Mouse (Mus musculus): Measurements from ENCODE around the gene Eid2. TPM values are rescaled to one million over a fixed set of nuclear protein-coding genes. Genes with fewer than 3 reads are reported as not detected.

Gene Eid2
- polyA plus RNA-seq, 1 experiment, result 5.2 TPM

DNA sequence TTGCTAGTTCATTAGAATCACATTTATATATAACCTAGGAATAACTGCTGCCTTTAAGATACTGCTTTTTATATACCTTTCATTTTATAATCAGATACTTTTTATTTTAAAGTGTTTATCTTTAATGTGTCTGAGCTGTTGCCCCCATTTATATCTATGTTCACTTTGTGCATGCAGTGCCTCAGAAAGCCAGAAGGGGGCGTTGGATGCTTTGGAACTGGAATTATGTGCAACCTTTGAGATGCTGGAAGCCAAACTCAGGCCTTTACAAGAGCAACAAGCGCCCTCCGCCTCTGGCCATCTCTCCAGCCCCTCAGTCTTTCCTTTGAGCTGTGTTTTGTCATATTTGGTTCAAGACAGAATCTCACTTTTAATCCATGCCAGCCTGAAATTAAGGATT lies 4.1 kb downstream of the Eid2 start:
- Histone ChIP-seq H3K27ac (replicated peaks; ENCODE audit: low read depth, low read length) (no peak overlapping the region), H3K4me1 (ENCODE audit: control insufficient read depth, insufficient read depth, insufficient read length, low read length) (0 out of 2 replicates have a peak, but pooled peaks cover 2% of the 10 kb centered on the region), H3K4me3 (ENCODE audit: insufficient read depth, low read depth, low read length) (no peak overlapping the region)

DNA sequence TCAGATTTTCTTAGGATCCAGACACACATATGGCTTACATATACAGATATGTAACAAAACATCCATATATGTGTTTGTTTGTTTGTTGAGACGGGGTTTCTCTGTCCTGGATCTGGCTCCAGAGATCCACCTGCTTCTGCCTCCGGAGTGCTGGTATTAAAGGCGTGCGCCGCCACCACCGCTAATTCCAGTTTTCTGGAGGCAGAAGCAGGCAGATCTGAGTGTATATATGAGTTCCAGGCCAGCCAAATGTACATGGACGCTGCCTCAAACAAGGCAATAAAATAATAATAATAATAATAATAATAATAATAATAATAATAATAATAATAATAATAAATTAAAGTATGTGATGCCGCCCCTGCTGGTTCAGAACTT lies 9.5 kb downstream of the Eid2 start:
- Histone ChIP-seq H3K4me1 (ENCODE audit: control insufficient read depth, insufficient read depth, insufficient read length, low read length) (no peaks in the 10 kb centered on the region), H3K4me3 (ENCODE audit: insufficient read depth, low read depth, low read length) (no peak overlapping the region), H3K27ac (replicated peaks; ENCODE audit: low read depth, low read length) (no peak overlapping the region)

DNA sequence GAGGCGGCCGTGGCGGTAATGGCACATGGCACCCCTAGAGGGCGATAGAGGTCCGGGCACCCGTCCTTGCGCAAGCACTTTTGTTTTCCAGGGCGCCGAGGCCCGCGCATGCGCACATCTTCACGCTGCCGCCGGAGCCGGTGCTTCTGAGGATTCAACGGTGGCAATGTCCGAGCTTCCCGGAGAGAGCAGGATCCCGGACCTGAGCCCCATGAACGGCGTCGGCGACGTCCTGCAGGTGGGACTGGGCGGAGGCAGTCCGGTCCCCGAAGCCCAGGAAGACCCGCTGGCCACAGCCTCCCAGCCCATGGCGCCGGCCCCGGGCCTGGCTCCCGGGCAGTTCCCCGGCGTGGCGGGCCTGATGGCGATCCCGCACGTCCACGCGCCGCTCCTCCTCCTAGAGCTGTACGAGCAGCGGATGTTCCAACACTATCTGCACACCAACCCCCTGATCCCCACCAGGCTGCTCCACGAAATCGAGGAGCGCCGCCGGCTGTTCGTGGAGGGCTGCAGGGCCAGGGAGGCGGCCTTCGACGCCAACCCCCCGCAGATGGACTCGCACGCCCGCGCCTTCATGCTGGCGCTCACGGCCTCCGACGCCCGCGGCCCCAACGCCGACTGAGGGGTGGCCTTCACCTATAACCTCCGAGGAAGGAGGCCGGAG lies 10.1 kb downstream of the Eid2 start, which contains the start of gene Eid2b:
Gene Eid2b (plus strand): TSS at position 125 of the 664 bp plus-strand sequence.
- H3K4me3 ChIP-seq (ENCODE audit: insufficient read depth, low read depth, low read length), result peak within 1 kb of the TSS; percentile 67
- H3K4me1 ChIP-seq (ENCODE audit: control insufficient read depth, insufficient read depth, insufficient read length, low read length), result no peaks in the 10 kb centered on the region
- no peak within 1 kb of the TSS for H3K27ac ChIP-seq (replicated peaks; ENCODE audit: low read depth, low read length)

DNA sequence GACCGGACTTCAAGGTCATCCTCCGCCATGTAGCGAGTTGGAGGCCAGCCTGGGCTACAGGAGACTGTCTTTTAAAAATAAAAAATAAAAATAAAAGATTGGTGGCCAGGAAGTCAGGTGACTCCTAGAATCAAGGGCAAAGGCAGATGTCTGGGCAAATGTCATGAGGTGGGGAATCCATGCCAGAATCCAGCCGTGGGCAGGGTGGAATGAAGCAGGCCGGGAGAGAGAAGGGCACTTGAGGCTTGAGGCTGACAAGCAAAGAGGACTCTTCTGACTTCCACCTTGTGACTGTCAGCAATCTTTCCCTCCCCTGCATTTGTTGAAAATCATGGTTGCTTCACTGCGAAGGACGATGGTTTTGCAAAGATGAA lies 10.6 kb downstream of the Eid2 start:
- H3K4me1 ChIP-seq (ENCODE audit: control insufficient read depth, insufficient read depth, insufficient read length, low read length), result no peaks in the 10 kb centered on the region
- H3K4me3 ChIP-seq (ENCODE audit: insufficient read depth, low read depth, low read length), result peak overlapping the region; percentile 67
- no peak overlapping the region for H3K27ac ChIP-seq (replicated peaks; ENCODE audit: low read depth, low read length)

DNA sequence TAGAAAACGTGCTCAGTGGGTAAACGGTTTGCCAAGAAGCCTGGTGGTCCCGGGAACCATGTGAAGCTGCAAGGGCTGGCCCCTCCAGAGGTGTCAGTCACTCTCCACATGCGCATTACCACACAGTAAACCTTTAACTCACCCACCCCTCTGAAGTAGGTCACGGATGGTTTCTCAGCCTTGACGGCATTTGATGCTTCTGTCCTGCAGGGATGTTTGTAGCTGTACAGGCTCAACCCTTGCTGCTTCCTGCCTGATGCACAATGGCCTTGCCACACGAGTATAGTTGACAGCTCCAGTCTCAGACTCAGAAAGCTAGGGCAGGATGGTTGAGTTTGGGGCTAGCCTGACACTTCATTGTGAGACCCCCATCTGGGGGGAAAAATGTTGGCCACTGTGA lies 12.9 kb downstream of the Eid2 start:
- H3K27ac ChIP-seq (replicated peaks; ENCODE audit: low read depth, low read length), result no peak overlapping the region
- no peaks in the 10 kb centered on the region for H3K4me1 ChIP-seq (ENCODE audit: control insufficient read depth, insufficient read depth, insufficient read length, low read length)
- H3K4me3 ChIP-seq (ENCODE audit: insufficient read depth, low read depth, low read length), result no peak overlapping the region

DNA sequence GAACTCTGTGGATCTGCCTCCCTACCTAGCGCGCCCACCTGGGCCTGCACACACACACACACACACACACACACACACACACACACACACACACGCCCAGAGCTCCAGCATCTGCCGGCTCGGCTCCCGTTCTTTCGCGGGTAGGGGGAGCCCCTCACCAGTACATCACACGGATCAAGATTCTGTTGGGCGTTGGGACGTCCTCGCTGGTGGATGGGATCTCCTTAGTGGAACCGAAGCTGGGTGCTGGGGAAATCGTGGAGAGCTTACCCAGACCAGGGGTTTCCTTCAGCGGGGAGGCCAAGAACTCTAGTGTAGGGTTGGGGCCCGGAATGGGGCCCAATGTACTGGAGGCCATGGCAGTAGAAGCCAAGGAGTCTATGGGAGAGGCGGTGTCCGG lies 22.5 kb downstream of the Eid2 start:
- Histone ChIP-seq H3K4me1 (ENCODE audit: control insufficient read depth, insufficient read depth, insufficient read length, low read length) (no peaks in the 10 kb centered on the region), H3K4me3 (ENCODE audit: insufficient read depth, low read depth, low read length) (no peak overlapping the region)

DNA sequence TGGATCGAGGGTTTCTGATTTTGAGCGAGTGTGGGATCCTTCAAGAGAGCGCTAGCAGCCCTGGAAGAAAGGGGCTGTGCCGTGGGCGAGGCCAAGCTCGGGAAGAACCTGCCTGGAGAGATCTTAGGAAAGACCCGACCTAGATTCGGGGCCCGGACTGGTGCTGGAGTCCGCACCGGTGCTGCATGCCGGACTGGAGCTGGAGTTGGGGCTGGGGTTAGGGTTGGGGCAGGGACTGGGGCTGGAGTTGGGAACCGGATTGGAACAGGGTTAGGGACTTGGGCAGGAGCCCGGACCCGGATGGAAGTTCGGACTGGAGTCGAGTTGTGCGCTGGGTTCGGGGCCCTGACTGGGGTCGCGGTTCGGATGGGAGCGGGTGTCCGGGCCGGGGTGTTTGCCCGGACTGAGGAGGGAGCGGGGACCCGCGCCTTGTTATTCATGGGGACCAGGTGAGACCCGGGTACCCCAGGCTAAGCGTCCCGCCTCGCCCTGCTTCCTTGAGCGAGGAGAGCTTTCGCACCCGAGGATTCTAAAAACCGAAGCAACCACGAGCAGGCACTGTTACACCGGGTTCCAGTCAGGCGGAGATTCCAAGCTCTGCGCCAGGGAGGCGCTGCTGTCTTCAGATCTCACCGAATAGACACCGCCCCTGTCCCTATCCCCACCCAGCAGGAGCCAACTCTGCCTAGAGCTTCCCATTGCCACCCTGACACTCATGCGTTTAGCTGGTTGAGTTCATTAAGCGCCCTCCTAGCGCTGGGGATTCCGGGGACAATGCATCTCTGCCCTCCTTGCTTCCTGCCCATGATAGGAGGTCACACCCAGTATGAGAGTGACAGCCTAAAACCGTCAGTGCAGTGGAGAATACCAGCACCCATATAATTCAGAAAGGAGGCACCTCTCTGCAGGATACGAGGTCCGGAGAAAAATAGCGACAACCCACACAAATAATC lies 23.2 kb downstream of the Eid2 start, which contains the start of gene Selenov:
Gene Selenov (minus strand): TSS at position 549 of the 953 bp plus-strand sequence.
- H3K4me3 ChIP-seq (ENCODE audit: insufficient read depth, low read depth, low read length), result 0 out of 2 replicates have a peak within 1 kb of the TSS, but pooled peaks have one; percentile 8
- H3K4me1 ChIP-seq (ENCODE audit: control insufficient read depth, insufficient read depth, insufficient read length, low read length), result no peaks in the 10 kb centered on the region

More for the DNA sequence above, 22.5 kb downstream of the Eid2 start:
- H3K27ac ChIP-seq (replicated peaks; ENCODE audit: low read depth, low read length), result no peak overlapping the region

DNA sequence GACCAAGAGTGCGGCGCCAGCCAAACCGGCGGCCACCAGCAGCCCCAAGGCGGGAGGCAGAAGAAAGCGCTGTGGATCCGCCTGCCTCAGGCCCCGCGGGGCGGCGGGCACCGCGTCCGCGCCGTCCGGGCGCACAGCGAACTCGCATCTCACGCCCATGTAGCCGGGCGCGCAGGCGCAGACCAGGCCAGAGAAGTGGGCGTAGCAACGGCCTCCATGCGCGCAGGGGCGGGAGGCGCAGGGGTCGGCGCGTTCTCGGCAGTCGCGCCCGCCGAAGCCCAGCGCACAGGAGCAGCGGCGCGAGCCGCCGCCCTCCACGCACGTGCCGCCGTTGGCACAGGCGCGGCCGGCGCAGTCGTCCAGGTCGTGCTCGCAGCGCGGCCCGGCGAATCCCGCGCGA lies 26.8 kb downstream of the Eid2 start:
- no peaks in the 10 kb centered on the region for H3K4me1 ChIP-seq (ENCODE audit: control insufficient read depth, insufficient read depth, insufficient read length, low read length)
- H3K4me3 ChIP-seq (ENCODE audit: insufficient read depth, low read depth, low read length), result peak overlapping the region; percentile 40
- no peak overlapping the region for H3K27ac ChIP-seq (replicated peaks; ENCODE audit: low read depth, low read length)

More for the DNA sequence above, 23.2 kb downstream of the Eid2 start, which contains the start of gene Selenov:
- H3K27ac ChIP-seq (replicated peaks; ENCODE audit: low read depth, low read length), result no peak within 1 kb of the TSS

DNA sequence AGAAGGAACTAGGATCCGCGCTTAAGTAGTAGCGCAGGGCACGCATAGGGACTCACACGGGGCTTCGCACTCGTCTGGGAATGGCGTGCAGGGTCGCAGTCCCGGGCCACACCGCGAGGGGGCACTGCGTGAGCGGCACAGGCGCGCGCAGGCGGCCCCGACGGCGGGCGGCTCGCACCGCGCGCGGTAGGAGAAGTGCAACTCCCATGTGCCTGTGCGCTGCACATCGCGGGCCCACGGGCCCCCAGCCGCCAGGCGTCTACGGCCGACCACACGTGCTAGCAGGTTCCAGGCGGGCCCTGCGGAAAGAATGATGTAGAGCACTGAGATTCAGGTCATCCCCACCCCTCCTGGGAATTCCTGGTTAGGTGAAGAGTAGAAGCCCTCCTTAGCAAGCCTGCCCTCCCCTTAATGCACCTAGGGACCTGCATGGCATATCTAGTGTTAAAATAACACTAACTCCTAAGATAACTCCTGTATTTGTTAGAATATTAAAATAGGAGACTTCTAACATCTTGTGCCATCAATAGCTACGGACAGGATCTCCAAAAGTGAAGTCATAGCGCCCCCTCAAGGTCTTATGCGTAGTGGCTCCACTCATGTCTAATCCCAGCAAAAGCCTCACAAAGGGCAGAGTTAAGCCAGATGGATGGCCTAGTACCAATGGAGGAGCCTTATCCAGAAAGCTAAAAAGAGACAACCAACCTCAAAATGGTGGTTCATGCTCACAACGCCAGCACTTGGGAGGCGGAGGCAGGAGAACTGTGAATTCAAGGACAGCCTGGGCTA lies 31.4 kb downstream of the Eid2 start:
- Histone ChIP-seq H3K4me1 (ENCODE audit: control insufficient read depth, insufficient read depth, insufficient read length, low read length) (no peaks in the 10 kb centered on the region), H3K4me3 (ENCODE audit: insufficient read depth, low read depth, low read length) (no peak overlapping the region)

DNA sequence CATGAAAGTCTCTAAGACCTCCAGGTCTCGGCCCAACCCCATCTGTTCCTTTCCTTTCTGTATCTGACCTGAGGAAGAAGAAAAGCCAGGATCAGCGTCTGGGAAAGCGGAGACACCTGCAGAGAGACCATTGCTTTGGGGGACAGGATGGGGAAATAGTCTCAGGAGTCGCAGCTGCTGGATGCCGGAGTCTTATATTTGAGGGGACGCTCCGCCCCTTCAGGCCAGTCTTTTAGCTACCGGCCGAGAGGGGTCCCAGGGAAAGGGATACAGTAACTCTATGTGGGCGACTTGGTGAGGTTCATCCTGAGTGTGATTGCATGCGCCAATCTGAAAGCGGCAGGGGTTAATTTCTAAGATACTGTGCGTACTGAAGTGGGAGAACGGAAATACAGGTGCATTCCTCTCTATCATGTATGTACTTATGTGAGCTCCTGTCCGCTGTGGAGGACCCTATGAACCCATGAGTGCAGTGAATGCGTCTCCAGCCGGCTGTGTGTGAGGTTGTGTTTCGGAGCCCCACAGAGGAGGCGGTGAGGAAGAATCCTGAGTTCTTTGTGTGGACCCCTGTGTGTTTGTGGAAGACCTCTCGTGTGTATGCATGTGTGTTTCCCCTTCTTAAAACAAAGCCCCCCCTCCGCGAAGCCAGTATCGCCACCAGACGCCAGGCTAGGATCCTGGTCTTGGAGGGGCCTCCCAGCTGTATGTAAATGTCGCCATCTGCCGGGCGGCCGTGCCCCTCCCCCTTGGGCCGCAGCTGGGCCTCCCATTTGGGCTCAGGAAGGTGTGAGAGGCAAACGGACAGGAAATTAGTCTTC lies 34.1 kb downstream of the Eid2 start, which contains the start of gene Dll3:
Gene Dll3 (minus strand): TSS at position 623 of the 818 bp plus-strand sequence.
- no peaks in the 10 kb centered on the region; the same call in 1 of the 2 replicates for H3K4me1 ChIP-seq (ENCODE audit: control insufficient read depth, insufficient read depth, insufficient read length, low read length)
- H3K27ac ChIP-seq (replicated peaks; ENCODE audit: low read depth, low read length), result no peak within 1 kb of the TSS
- H3K4me3 ChIP-seq (ENCODE audit: insufficient read depth, low read depth, low read length), result 0 out of 2 replicates have a peak within 1 kb of the TSS, but pooled peaks have one; percentile 16

More for the DNA sequence above, 31.4 kb downstream of the Eid2 start:
- H3K27ac ChIP-seq (replicated peaks; ENCODE audit: low read depth, low read length), result no peak overlapping the region

DNA sequence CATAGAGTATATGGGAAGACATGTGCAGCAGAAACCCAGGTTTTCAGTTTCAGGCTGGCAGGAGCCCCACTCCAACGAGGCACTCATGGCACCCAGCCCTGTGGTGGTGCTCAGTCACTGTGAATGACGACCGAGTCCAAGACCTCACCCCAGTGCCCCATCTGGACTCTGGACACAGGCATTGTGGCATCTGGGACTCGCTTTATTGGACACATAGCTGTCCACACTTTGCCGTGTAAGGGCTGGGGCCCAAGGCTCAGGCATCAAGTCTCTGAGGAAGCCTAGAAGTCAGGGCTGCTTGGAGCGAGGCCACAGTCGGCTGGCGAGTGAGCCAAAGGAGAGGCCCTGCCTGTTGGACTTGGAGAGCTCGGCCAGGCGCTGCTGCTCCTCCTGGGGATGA lies 38.0 kb downstream of the Eid2 start:
- H3K4me3 ChIP-seq (ENCODE audit: insufficient read depth, low read depth, low read length), result no peak overlapping the region
- H3K27ac ChIP-seq (replicated peaks; ENCODE audit: low read depth, low read length), result no peak overlapping the region
- H3K4me1 ChIP-seq (ENCODE audit: control insufficient read depth, insufficient read depth, insufficient read length, low read length), result no peaks in the 10 kb centered on the region; the same call in 1 of the 2 replicates

DNA sequence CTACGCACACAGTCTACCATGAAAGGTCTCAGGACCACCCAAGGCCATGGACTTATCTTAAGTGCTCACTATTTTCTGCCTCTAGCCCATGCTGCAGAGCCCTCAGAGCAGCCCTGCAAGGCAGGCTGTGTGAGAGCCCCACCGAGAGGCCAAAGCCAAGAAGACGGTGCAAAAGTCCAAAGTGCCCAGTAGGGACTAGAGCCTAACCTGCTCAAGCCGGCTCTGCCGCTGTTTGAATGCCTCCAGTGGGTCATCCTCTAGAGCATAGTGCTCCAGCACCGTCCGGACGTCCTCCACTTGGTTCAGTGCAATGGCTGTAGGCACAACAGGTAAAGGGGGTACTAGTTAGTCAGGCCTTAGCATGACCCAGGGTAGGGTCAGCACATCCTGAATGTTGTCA lies 38.5 kb downstream of the Eid2 start:
- no peak overlapping the region for H3K4me3 ChIP-seq (ENCODE audit: insufficient read depth, low read depth, low read length)
- no peak overlapping the region for H3K27ac ChIP-seq (replicated peaks; ENCODE audit: low read depth, low read length)
- peaks cover 2% of the 10 kb centered on the region; the same call in 1 of the 2 replicates for H3K4me1 ChIP-seq (ENCODE audit: control insufficient read depth, insufficient read depth, insufficient read length, low read length)

DNA sequence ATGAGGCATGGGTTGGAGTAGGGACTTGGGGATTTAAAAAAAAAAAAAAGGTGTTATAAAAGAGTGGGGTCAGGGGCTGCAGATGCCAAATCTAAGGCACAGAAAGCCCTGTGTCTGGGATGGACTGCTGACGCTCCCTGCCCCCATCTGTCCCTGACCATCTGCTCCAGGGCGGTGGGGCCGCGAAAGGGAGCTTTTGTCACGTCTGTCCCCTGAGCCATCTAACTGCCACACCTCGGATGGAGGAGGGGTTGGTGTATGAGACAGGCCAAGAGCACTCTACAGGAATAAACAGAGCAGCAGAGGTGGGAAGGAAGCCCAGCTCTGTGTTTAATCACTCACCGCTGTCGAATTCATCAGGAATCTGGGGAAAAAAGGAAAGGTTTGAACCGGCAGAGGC lies 42.1 kb downstream of the Eid2 start:
- Histone ChIP-seq H3K27ac (replicated peaks; ENCODE audit: low read depth, low read length) (no peak overlapping the region), H3K4me1 (ENCODE audit: control insufficient read depth, insufficient read depth, insufficient read length, low read length) (peaks cover 2% of the 10 kb centered on the region; the same call in 1 of the 2 replicates), H3K4me3 (ENCODE audit: insufficient read depth, low read depth, low read length) (no peak overlapping the region)

All from brown adipose tissue, adult 24 weeks (tissue).